Mouse (Mus musculus): ENCODE results near the gene Dynlt1c.
"Not testable (repeated sequence)": the region's sequence is repeated elsewhere in the genome, so short reads cannot be mapped to it uniquely, and the experiment has no call there.

DNA sequence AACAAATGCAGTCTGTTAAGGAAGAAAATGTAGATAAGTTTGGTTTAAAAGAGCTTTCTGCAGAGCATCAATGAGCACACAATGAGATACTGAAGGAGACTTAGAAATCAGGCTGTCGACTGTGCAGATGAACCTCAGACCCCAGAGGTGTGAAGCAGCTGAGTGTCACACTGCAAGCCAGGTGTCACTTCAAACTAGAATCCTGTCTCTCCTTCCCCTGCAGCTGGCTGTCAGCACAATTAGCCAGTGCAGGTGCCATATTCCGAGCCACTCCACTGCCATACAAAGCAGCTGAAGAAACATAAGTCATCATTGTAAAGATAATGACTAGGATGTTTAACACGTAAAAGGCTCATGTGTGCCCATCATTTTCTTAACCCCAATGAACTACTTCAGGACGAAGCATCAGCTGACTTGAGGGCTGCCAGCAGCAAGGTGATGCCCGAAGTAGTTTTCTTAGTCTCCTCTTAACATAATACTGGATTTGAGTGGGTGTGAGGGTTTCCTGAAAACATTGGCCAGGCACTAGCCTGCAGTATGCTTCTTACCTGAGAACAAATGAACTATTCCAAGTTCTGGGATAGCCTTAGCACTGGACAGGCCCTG, 52.0 kb downstream of the Dynlt1c start:
- TF ChIP-seq POLR2A (IDR thresholded peaks at IDR 0.05; ENCODE audit: extremely low read depth, insufficient read depth, low read length); CTCF (IDR thresholded peaks at IDR 0.05; ENCODE audit: low read depth, low read length): not testable (repeated sequence)
